Mouse (Mus musculus) ES-E14 (cell line): ENCODE measurements at regions not wholly inside any gene's neighbourhood (a gene's known extent, or its start where the extent isn't known, plus 50 kb on each side); places are given as distances from the start of the nearest gene placed in this dataset.

ENCODE experiments used
- CHD2 ChIP-seq: IDR thresholded peaks from 2 replicates; pipeline ENCODE4 v1.6.1; 2014; ENCODE audit warnings: mild to moderate bottlenecking, low read depth, low read length, inconsistent platforms
- MAFK ChIP-seq: IDR thresholded peaks from 2 replicates; pipeline ENCODE4 v1.6.1; 2014; ENCODE audit warnings: mild to moderate bottlenecking, low read depth, low read length, inconsistent platforms; ENCODE audit not compliant: insufficient read depth
- ZNF384 ChIP-seq: IDR thresholded peaks from 2 replicates; pipeline ENCODE4 v1.6.1; 2012; ENCODE audit warnings: low read depth, low read length, inconsistent platforms

DNA sequence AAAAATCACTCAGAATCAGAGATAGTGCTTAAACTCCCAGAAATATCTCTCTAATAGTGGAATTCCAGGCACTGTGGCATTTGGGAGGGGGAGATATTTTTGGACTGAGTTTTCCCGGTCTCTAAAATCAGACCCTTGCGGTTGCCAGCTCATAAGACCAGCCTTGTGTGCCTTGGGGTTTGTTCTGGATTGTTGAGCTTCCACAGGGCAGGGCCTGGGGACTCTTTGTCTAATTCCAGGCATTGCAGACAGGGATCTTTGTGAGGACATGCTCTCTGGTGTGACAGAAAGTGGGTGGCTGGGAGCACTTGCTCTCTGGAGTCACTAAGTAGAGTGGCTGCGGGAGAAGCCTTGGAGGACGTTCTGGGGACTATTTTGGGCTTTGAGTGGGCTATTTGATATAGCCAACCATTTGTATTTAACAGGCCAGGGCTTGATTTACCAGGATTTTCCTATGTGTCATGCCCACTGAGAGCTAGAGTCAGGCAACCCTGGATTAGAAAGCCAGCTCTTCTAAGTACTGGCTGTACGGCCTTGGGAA is 138.7 kb downstream of the Foxo1 start:
- TF ChIP-seq ZNF384 (no peak), CHD2 (no peak), MAFK (no peak)
